Mouse (Mus musculus) E14TG2a.4 (cell line): Measurements from ENCODE around the gene Slc27a1.

Source experiments
- H3K27me3 ChIP-seq: 2 replicates; pipeline ENCODE4 v1.6.1; 2014; ENCODE audit warnings: low read length, control low read depth; ENCODE audit not compliant: insufficient read depth
- H3K36me3 ChIP-seq: 2 replicates; pipeline ENCODE4 v1.6.1; 2014; ENCODE audit warnings: low read length, control low read depth; ENCODE audit not compliant: insufficient read depth
- H3K4me1 ChIP-seq: replicated peaks from 2 replicates; pipeline ENCODE4 v1.6.1; 2014; ENCODE audit warnings: low read depth, low read length, control low read depth
- H3K4me3 ChIP-seq: replicated peaks from 2 replicates; pipeline ENCODE4 v1.5.1; 2014; ENCODE audit warnings: mild to moderate bottlenecking, low read length
- H3K9me3 ChIP-seq: 2 replicates; pipeline ENCODE4 v1.6.1; 2014; ENCODE audit warnings: low read length, control low read depth
- CTCF ChIP-seq: conservative IDR thresholded peaks from 2 replicates; pipeline ENCODE4 v1.5.1; 2014; ENCODE audit warnings: low read length
- NANOG ChIP-seq: IDR thresholded peaks from 2 replicates; pipeline ENCODE4 v1.6.1; 2014; ENCODE audit warnings: borderline replicate concordance, low read length, mixed read lengths
- POU5F1 ChIP-seq: IDR thresholded peaks from 2 replicates; pipeline ENCODE4 v1.6.1; 2014; ENCODE audit warnings: low read length, borderline replicate concordance

The Slc27a1 gene

GRCm38 (mm10) chr8:71629781-71630212, 61.1 kb downstream of the Slc27a1 start:
- TF ChIP-seq POU5F1, result no peak
- no peak for TF ChIP-seq CTCF
- no peak for TF ChIP-seq NANOG
- Histone ChIP-seq H3K4me1 (peaks cover 87% of the 10 kb centered on the region), H3K36me3 (peaks cover 17% of the 10 kb centered on the region), H3K27me3 (peaks cover 26% of the 10 kb centered on the region), H3K9me3 (no peaks in the 10 kb centered on the region), H3K4me3 (peak overlapping the region; percentile 84)

DNA sequence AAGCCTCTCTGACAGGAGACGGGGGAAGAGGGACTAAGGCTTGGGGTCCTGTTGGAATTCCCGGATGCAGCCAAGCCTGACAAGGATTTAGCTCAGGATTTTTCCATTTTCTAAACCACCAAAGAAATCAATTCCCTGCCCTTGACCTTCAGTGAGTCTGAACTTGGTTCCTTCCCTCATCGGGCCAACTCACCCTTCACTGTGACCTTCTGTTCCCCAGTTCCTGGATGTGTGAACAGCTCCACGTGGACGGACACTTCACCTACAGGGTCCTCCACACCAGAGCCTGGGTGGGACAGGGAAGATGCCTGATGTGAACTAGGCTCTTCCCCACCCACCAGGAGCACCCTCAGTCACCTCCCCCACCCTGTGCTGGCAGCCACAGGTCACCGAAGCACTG, 62.1 kb downstream of the Slc27a1 start:
- Histone ChIP-seq H3K9me3 (no peaks in the 10 kb centered on the region), H3K4me1 (peaks cover 88% of the 10 kb centered on the region), H3K27me3 (peaks cover 36% of the 10 kb centered on the region), H3K4me3 (peak overlapping the region; percentile 84), H3K36me3 (peaks cover 8% of the 10 kb centered on the region)
- TF ChIP-seq POU5F1 (no peak), CTCF (no peak), NANOG (no peak)

- no peaks in the 10 kb centered on the region for H3K9me3 ChIP-seq
- no peaks in the 10 kb centered on the region for H3K36me3 ChIP-seq
- H3K27me3 ChIP-seq, result peaks cover 44% of the 10 kb centered on the region
- no peak overlapping the region for H3K4me3 ChIP-seq
- TF ChIP-seq POU5F1, result no peak
- no peak for TF ChIP-seq CTCF
- TF ChIP-seq NANOG, result no peak
- peaks cover 77% of the 10 kb centered on the region for H3K4me1 ChIP-seq
These were observed 63.2 kb downstream of the Slc27a1 start for GRCm38 (mm10) chr8:71631897-71632296.

GRCm38 (mm10) chr8:71633164-71633563, 64.5 kb downstream of the Slc27a1 start:
- Histone ChIP-seq H3K9me3 (no peaks in the 10 kb centered on the region), H3K36me3 (no peaks in the 10 kb centered on the region), H3K4me3 (peak overlapping the region; percentile 30; the same call in 1 of the 2 replicates), H3K27me3 (peaks cover 44% of the 10 kb centered on the region), H3K4me1 (peaks cover 73% of the 10 kb centered on the region)
- TF ChIP-seq POU5F1, result no peak

GRCm38 (mm10) chr8:71633981-71634667, 65.4 kb downstream of the Slc27a1 start:
- TF ChIP-seq CTCF (no peak), POU5F1 (no peak), NANOG (no peak)
- Histone ChIP-seq H3K36me3 (peaks cover under 1% of the 10 kb centered on the region; the same call in 1 of the 2 replicates), H3K4me1 (peaks cover 74% of the 10 kb centered on the region), H3K9me3 (no peaks in the 10 kb centered on the region), H3K27me3 (peaks cover 44% of the 10 kb centered on the region), H3K4me3 (peak overlapping the region; percentile 45)
